Mouse (Mus musculus): ENCODE data around the gene Mpp5. TPM values are rescaled to one million over a fixed set of nuclear protein-coding genes. Genes with fewer than 3 reads are reported as not detected.

Mpp5 gene
- polyA plus RNA-seq, 1 experiment: 6.4 TPM

DNA sequence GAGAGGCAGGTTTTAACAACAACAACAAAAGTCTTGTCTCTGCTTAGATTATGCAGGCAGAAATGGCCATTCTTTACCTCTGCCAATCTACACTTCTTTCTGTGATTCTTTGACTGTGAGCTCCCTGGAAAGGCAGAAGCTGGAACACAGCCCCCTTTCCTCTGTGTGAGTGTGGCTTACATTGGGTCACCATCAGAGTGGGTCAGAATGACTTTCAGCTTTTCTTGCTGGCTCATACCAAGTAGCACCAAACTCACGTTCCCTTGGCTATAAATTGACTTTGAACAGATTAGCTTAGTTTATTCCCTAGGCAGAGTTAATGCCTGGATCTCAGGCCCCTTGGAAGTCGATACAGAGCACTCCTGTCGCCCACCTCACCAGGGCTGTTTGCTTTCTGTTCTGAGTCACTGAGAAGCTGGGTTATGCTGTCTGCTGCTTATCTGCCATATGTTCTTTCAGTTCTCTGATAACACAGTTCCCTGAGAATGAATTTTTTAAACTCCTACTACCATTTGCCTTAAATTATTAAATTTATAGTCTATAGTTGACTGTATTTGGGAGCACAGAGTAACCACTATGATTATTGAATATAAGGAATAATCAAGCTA is 39.7 kb downstream of the Mpp5 start:
- WGBS: 47% methylated on average over 3 of the region's 3 CpGs
- no peak overlapping the region for H3K27ac ChIP-seq (ENCODE audit: insufficient read depth, low read depth, low read length)
- no peaks in the 10 kb centered on the region for H3K36me3 ChIP-seq (ENCODE audit: control insufficient read depth, insufficient read depth, low read length)
- H3K4me1 ChIP-seq (ENCODE audit: control insufficient read depth, insufficient read depth, low read length): peaks cover 2% of the 10 kb centered on the region; the same call in 1 of the 2 replicates
- no peaks in the 10 kb centered on the region for H3K27me3 ChIP-seq (replicated peaks; ENCODE audit: control insufficient read depth, insufficient read depth, low read length)
- no peak overlapping the region for H3K4me3 ChIP-seq (ENCODE audit: insufficient read depth, low read depth, low read length)
- TF ChIP-seq CTCF (conservative IDR thresholded peaks at IDR 0.05; ENCODE audit: insufficient read depth, insufficient read length, low read depth, low read length) (no peak), POLR2A (IDR thresholded peaks at IDR 0.05; ENCODE audit: low read depth, low read length) (no peak)
- DNase-seq: no peak

DNA sequence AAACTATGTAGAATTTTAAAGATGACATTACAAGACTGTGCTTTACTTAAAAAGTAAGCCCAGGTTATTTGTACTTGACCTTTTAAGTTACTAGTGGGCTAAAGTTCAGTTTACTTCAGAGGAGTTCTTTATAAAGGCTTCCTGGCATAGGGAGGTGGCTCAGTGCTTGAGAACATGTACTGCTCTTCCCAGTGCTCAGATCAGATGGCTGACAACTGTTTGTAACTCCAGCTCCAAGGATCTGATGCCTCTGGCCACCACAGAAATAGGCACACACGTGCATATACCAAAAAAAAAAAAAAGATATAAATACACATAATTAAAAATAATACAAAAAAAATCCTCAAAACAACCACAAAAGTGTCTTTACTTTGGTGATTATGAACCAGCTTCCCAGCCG is 42.1 kb downstream of the Mpp5 start:
- Histone ChIP-seq H3K4me3 (ENCODE audit: insufficient read depth, low read depth, low read length) (no peak overlapping the region), H3K4me1 (ENCODE audit: control insufficient read depth, insufficient read depth, low read length) (peaks cover 2% of the 10 kb centered on the region; the same call in 1 of the 2 replicates), H3K36me3 (ENCODE audit: control insufficient read depth, insufficient read depth, low read length) (no peaks in the 10 kb centered on the region), H3K27ac (ENCODE audit: insufficient read depth, low read depth, low read length) (no peak overlapping the region), H3K27me3 (replicated peaks; ENCODE audit: control insufficient read depth, insufficient read depth, low read length) (no peaks in the 10 kb centered on the region)
- DNase-seq: no peak
- TF ChIP-seq POLR2A (IDR thresholded peaks at IDR 0.05; ENCODE audit: low read depth, low read length) (no peak), CTCF (conservative IDR thresholded peaks at IDR 0.05; ENCODE audit: insufficient read depth, insufficient read length, low read depth, low read length) (no peak)
- 51% methylated on average over 2 of the region's 2 CpGs for WGBS

DNA sequence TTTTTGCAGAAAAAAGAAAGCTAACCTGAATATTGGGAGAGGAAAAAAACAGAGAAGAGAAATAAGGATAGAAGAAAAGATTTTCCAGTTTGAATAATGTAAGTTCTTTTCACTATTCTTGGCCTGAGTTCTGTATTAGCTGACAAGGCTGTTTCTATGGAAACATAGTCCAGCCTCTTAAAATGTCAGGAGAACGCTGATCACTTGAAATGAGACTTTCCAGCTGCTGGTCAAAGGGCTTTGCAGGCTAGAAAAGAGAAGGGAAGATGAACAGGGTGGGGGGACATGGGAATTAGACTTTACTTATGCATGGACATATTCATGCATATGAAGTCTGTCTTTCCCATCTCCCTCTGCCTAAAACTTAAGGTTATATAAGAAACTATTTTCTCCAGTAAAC is 45.5 kb downstream of the Mpp5 start:
- H3K4me3 ChIP-seq (ENCODE audit: insufficient read depth, low read depth, low read length): no peak overlapping the region
- DNase-seq: peak; percentile 64
- H3K4me1 ChIP-seq (ENCODE audit: control insufficient read depth, insufficient read depth, low read length): peaks cover 2% of the 10 kb centered on the region; the same call in 1 of the 2 replicates
- H3K27me3 ChIP-seq (replicated peaks; ENCODE audit: control insufficient read depth, insufficient read depth, low read length): no peaks in the 10 kb centered on the region
- no peak overlapping the region for H3K27ac ChIP-seq (ENCODE audit: insufficient read depth, low read depth, low read length)
- WGBS: 23% methylated on average over 1 of the region's 1 CpGs
- TF ChIP-seq POLR2A (IDR thresholded peaks at IDR 0.05; ENCODE audit: low read depth, low read length): no peak
- no peak for TF ChIP-seq CTCF (conservative IDR thresholded peaks at IDR 0.05; ENCODE audit: insufficient read depth, insufficient read length, low read depth, low read length)
- peaks cover 7% of the 10 kb centered on the region for H3K36me3 ChIP-seq (ENCODE audit: control insufficient read depth, insufficient read depth, low read length)

DNA sequence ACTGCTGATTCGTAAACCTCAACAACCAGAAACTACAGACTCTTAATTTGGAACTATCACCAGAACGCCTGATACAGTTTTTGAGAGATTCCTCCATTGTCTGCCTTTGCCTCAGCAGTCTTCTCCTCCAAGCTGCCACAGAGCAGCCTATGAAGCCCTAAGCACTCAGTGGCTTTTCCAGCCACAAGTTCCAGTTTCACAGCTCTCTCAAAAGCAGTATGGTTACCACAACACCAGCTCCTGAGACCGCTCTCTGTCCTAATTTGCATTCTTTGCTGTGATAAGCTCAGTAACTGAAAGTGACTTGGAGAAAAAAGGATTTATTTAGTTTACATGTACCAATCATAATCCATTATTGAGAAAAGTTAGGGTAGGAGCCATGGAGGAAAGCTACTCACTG is 51.3 kb downstream of the Mpp5 start:
- Histone ChIP-seq H3K4me1 (ENCODE audit: control insufficient read depth, insufficient read depth, low read length) (no peaks in the 10 kb centered on the region), H3K27me3 (replicated peaks; ENCODE audit: control insufficient read depth, insufficient read depth, low read length) (no peaks in the 10 kb centered on the region), H3K27ac (ENCODE audit: insufficient read depth, low read depth, low read length) (no peak overlapping the region), H3K4me3 (ENCODE audit: insufficient read depth, low read depth, low read length) (no peak overlapping the region), H3K36me3 (ENCODE audit: control insufficient read depth, insufficient read depth, low read length) (peaks cover 7% of the 10 kb centered on the region)
- WGBS: 91% methylated on average over 3 of the region's 3 CpGs
- no peak for TF ChIP-seq CTCF (conservative IDR thresholded peaks at IDR 0.05; ENCODE audit: insufficient read depth, insufficient read length, low read depth, low read length)
- TF ChIP-seq POLR2A (IDR thresholded peaks at IDR 0.05; ENCODE audit: low read depth, low read length): no peak
- DNase-seq: no peak

DNA sequence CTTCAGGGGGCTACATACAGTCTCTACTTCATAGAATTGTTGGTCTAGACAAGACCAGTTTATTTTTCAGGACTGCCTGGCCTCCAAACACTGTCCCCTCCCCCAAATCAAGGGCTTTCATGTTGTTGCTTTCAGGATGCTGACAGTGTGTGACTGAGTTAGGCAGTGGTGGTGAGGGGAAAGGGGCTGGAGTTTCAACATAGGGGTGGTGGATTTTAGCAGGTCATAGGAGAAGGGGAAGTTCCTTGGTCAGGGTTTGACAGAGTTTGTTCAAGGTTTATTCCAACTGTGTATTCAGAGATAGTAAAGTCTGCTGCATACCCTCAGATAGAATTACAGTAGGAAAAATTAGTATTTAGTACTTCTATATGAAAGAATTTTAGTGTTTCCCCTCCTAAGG is 53.1 kb downstream of the Mpp5 start:
- Histone ChIP-seq H3K36me3 (ENCODE audit: control insufficient read depth, insufficient read depth, low read length) (peaks cover 7% of the 10 kb centered on the region), H3K4me1 (ENCODE audit: control insufficient read depth, insufficient read depth, low read length) (no peaks in the 10 kb centered on the region), H3K27me3 (replicated peaks; ENCODE audit: control insufficient read depth, insufficient read depth, low read length) (no peaks in the 10 kb centered on the region), H3K4me3 (ENCODE audit: insufficient read depth, low read depth, low read length) (no peak overlapping the region), H3K27ac (ENCODE audit: insufficient read depth, low read depth, low read length) (no peak overlapping the region)
- TF ChIP-seq CTCF (conservative IDR thresholded peaks at IDR 0.05; ENCODE audit: insufficient read depth, insufficient read length, low read depth, low read length): no peak
- TF ChIP-seq POLR2A (IDR thresholded peaks at IDR 0.05; ENCODE audit: low read depth, low read length): no peak
- DNase-seq: no peak

DNA sequence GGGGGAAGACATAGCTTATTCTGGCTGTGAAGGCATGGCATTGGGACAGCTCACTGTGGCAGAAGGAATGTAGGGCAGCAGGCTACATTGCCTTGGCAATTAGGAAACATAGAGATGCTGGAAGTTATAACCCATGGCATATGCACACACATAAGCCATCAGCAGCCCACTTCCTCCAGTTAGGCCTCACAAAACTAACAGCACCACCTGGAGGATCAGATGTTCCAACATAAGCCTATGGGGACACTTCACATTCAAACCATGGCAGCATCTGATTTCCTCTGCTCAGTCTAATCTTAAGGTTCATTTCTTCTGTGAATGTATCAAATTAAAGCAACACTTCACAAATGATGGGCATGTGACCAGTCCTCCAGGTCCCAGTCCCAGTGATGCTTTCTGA is 65.7 kb downstream of the Mpp5 start:
- Histone ChIP-seq H3K27me3 (replicated peaks; ENCODE audit: control insufficient read depth, insufficient read depth, low read length) (no peaks in the 10 kb centered on the region), H3K4me1 (ENCODE audit: control insufficient read depth, insufficient read depth, low read length) (no peaks in the 10 kb centered on the region), H3K4me3 (ENCODE audit: insufficient read depth, low read depth, low read length) (no peak overlapping the region), H3K36me3 (ENCODE audit: control insufficient read depth, insufficient read depth, low read length) (0 out of 2 replicates have a peak, but pooled peaks cover 1% of the 10 kb centered on the region), H3K27ac (ENCODE audit: insufficient read depth, low read depth, low read length) (no peak overlapping the region)
- peak; percentile 27 for TF ChIP-seq CTCF (conservative IDR thresholded peaks at IDR 0.05; ENCODE audit: insufficient read depth, insufficient read length, low read depth, low read length)
- TF ChIP-seq POLR2A (IDR thresholded peaks at IDR 0.05; ENCODE audit: low read depth, low read length): no peak
- DNase-seq: peak; percentile 16

DNA sequence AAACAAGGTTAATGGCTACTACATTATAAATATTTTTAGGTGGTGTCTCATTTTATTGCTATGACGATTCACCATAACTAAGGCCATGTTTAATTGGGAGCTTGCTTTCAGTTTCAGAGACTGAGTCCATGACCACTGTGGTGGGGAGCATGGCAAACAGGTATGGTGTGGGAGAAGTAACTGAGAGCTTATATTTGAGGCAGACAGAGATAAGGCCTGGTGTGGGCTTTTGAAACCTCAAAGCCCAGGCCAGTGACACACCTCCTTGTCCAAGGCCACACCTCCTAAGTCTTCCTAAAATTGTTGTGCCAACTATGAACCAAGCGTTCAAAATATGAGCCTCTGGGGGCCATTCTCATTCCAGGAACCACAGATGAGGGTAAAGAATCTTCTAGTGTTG is 85.8 kb downstream of the Mpp5 start:
- DNase-seq: no peak
- no peak overlapping the region for H3K27ac ChIP-seq (ENCODE audit: insufficient read depth, low read depth, low read length)
- no peak for TF ChIP-seq CTCF (conservative IDR thresholded peaks at IDR 0.05; ENCODE audit: insufficient read depth, insufficient read length, low read depth, low read length)
- no peak for TF ChIP-seq POLR2A (IDR thresholded peaks at IDR 0.05; ENCODE audit: low read depth, low read length)
- no peaks in the 10 kb centered on the region for H3K27me3 ChIP-seq (replicated peaks; ENCODE audit: control insufficient read depth, insufficient read depth, low read length)
- WGBS: 87% methylated on average over 2 of the region's 2 CpGs
- no peaks in the 10 kb centered on the region for H3K4me1 ChIP-seq (ENCODE audit: control insufficient read depth, insufficient read depth, low read length)
- H3K36me3 ChIP-seq (ENCODE audit: control insufficient read depth, insufficient read depth, low read length): peaks cover 18% of the 10 kb centered on the region
- no peak overlapping the region for H3K4me3 ChIP-seq (ENCODE audit: insufficient read depth, low read depth, low read length)
